In the genomic region with DNA sequence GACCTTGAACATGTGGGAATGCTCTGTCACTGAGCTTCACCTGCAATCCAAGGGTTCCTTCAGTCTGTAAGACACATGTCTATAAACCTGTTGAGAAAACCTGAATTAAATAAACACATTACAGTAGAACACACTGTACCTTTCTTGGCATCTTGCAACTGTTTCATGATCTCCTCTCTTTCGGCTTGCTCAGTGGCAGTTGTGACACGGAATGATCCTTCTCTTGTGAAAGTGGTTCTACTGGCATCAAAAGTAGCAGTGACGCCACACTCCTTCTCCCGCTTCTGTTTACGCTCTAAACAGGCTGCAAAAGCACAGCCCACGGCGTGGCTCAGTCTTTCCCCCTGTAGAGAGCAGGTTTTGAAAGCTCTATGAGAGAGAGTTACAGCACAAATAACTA, we compare ENCODE assay signal across 13 mouse cellular contexts. TPM values are rescaled to one million over a fixed set of nuclear protein-coding genes. Genes with fewer than 3 reads are reported as not detected.
DNase-seq lines count a peak whose midpoint lies in the region.
"Had no signal": no experiment of that assay in that cellular context is flagged by ENCODE, and none has a peak within 500 bp of the region (broad histone marks: within the 10 kb centered on the region; RNA-seq: fewer than 3 reads in every experiment).

No protein-coding gene starts in this region.

- peak; percentile 48 for DNase-seq in adrenal gland, postnatal 14 days
- DNase-seq in adrenal gland, postnatal 36 days = no peak
- DNase-seq in testis, postnatal 10 days (ENCODE audit: low spot score) = peak; percentile 12
- no peak for DNase-seq in testis, postnatal 14 days (ENCODE audit: low spot score)
- DNase-seq in fat pad, adult 2 months (ENCODE audit: extremely low read depth, low read depth, low spot score) = peak; percentile 89
- DNase-seq in retina, embryonic 14.5 days (ENCODE audit: low spot score) = no peak
- DNase-seq in urinary bladder, postnatal 10 days (ENCODE audit: low spot score) = no peak
- DNase-seq: adrenal gland, adult 8-10 months; cerebellum, adult 11-12 months; cerebellum, adult 2 months; cerebellum, adult 9-10 months; cerebellum, postnatal 10 days; cerebellum, postnatal 25 days had no signal

RNA-seq across cellular contexts. Expression of a gene that starts 40.2 kb away (rescaled TPM):
- 8.5 and 9.1 TPM in 2 replicates for total RNA-seq in adrenal gland, postnatal 14 days (2021)
- 1 to 10 TPM; 2.5 to 2.7 TPM for total RNA-seq in adrenal gland, postnatal 36 days (2021)

Comparison
In these comparisons a context has a peak if more than half of its experiments do, and no peak if none do; other contexts are left out.
1. DNase-seq: peak in adrenal gland, postnatal 14 days (single experiment), testis, postnatal 10 days (single experiment) and fat pad, adult 2 months (single experiment); none in adrenal gland, postnatal 36 days (0 of 2), testis, postnatal 14 days (single experiment), retina, embryonic 14.5 days (single experiment) and urinary bladder, postnatal 10 days (single experiment).